ENCODE assay signal across 8 mouse cellular contexts in the genomic region with DNA sequence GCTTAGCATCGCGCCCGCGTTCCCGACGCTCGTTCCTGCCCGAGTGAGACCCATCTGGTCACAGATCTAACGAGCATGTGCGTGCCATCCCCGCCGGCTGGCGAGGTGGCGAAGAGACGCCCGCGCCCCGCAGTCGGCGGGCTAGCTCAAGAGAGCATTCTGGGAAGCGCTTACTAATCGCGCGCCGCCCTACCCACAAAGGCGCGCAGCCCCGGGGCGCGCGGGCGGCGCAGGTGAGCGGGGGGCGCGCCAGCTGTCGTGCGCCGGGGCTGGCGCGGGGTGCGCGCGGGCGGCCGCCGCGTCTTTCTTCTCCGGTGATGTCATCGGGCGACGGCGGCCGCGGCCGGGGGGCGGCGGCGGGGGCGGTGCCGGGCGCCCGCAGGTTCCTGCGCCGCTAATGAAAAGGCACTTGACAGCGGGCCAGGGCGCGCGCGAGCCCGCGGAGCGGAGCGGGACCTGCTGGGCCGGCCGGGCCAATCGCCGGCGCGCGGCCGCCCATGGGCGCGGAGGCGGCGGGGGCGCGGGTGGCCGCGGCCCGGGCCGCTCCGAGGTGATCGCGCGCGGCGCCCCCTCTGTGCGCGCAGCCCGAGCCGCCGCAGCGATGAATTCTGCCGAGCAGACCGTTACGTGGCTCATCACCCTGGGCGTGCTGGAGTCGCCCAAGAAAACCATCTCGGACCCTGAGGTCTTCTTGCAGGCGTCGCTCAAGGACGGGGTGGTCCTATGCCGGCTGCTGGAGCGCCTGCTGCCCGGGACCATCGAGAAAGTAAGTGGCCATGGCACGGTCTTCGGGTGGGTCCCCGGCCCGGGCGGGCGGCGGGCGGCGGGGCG. TPM values are rescaled to one million over a fixed set of nuclear protein-coding genes. Genes with fewer than 3 reads are reported as not detected.
DNase-seq lines count a peak whose midpoint lies in the region; ATAC-seq and TF ChIP-seq lines count a peak whose summit lies in the region.

A gene (plus strand): TSS at position 71 of the 831 bp plus-strand sequence.

- H3K4me2 ChIP-seq in intestine, embryonic 15.5 days (replicated peaks), result peak within 1 kb of the TSS; percentile 97

- peak; percentile 80 for ATAC-seq in intestine, embryonic 15.5 days
- ATAC-seq in megakaryocyte progenitor cell, adult 5-6 weeks (replicated peaks; ENCODE audit: poor library complexity), result no peak

- peak within 1 kb of the TSS; percentile 55 for H3K9ac ChIP-seq in intestine, embryonic 15.5 days

- under 1% methylated on average over 115 of the region's 127 CpGs for WGBS in intestine, embryonic 15.5 days
- under 1% methylated on average over 118 of the region's 127 CpGs for WGBS in small intestine, adult 2 months

- intact Hi-C loops in gastrocnemius, postnatal 36 days (cut with DNase I), result no loop called here

- no peaks in the 10 kb centered on the region for H3K27me3 ChIP-seq in testis, adult 2 months (ENCODE audit: control insufficient read depth, insufficient read depth, low read length)
- peaks cover 58% of the 10 kb centered on the region for H3K27me3 ChIP-seq in intestine, embryonic 15.5 days (replicated peaks)
- peaks cover 48% of the 10 kb centered on the region for H3K27me3 ChIP-seq in small intestine, adult 2 months (ENCODE audit: control insufficient read depth, insufficient read depth, low read length)

- no peaks in the 10 kb centered on the region for H3K9me3 ChIP-seq in intestine, embryonic 15.5 days

- DNase-seq in testis, postnatal 14 days (ENCODE audit: low spot score), result no peak
- DNase-seq in embryo, embryonic 11 days, result peak; percentile 93
- DNase-seq in gastrocnemius, postnatal 36 days, result peak in 1 of 2 experiments; percentile 53
- peak; percentile 48 to 79 for DNase-seq in left cerebral cortex, adult 9 months (ENCODE audit: low spot score in 2 of 2)

- no peak for TF ChIP-seq CTCF in testis, adult 2 months (IDR thresholded peaks at IDR 0.05; ENCODE audit: control insufficient read depth, insufficient read depth, insufficient replicate concordance, low read depth, low read length)
- no peak for TF ChIP-seq CTCF in small intestine, adult 2 months (IDR thresholded peaks at IDR 0.05; ENCODE audit: extremely low read depth, insufficient read length, insufficient replicate concordance, low read depth, low read length)

- H3K36me3 ChIP-seq in testis, adult 2 months (ENCODE audit: control insufficient read depth, insufficient read depth, low read length), result no peaks in the 10 kb centered on the region
- H3K36me3 ChIP-seq in intestine, embryonic 15.5 days, result no peaks in the 10 kb centered on the region
- H3K36me3 ChIP-seq in small intestine, adult 2 months (ENCODE audit: control insufficient read depth, insufficient read depth, low read length), result no peaks in the 10 kb centered on the region

- H3K4me1 ChIP-seq in testis, adult 2 months (ENCODE audit: control insufficient read depth, insufficient read depth, low read length), result peaks cover 13% of the 10 kb centered on the region
- peaks cover 9% of the 10 kb centered on the region; the same call in 1 of the 2 replicates for H3K4me1 ChIP-seq in intestine, embryonic 15.5 days (replicated peaks)
- H3K4me1 ChIP-seq in small intestine, adult 2 months (ENCODE audit: control insufficient read depth, insufficient read depth, insufficient read length, low read length), result peaks cover 5% of the 10 kb centered on the region

- TF ChIP-seq POLR2A in testis, adult 2 months (IDR thresholded peaks at IDR 0.05; ENCODE audit: control insufficient read depth, low read depth, low read length), result no peak
- TF ChIP-seq POLR2A in small intestine, adult 2 months (IDR thresholded peaks at IDR 0.05; ENCODE audit: low read depth, low read length), result no peak

- H3K4me3 ChIP-seq in testis, adult 2 months (ENCODE audit: control insufficient read depth, low read depth, low read length), result peak within 1 kb of the TSS; percentile 84
- H3K4me3 ChIP-seq in intestine, embryonic 15.5 days (replicated peaks), result peak within 1 kb of the TSS; percentile 57
- H3K4me3 ChIP-seq in small intestine, adult 2 months (ENCODE audit: low read depth, low read length), result peak within 1 kb of the TSS; percentile 58

- H3K27ac ChIP-seq in testis, adult 2 months (ENCODE audit: control insufficient read depth, insufficient read depth, low read depth, low read length), result peak within 1 kb of the TSS; percentile 51
- peak within 1 kb of the TSS; percentile 56 for H3K27ac ChIP-seq in intestine, embryonic 15.5 days
- H3K27ac ChIP-seq in small intestine, adult 2 months (ENCODE audit: insufficient read depth, low read depth, low read length), result no peak within 1 kb of the TSS

RNA-seq across cellular contexts. Expression of the gene that starts here (rescaled TPM):
- polyA plus RNA-seq in testis, adult 2 months (2012; rRNA removed), result 19.9 TPM in 2 replicates
- 10 to 100 TPM; 42.7 to 53.9 TPM for total RNA-seq in gastrocnemius, postnatal 36 days (2021)
- polyA plus RNA-seq in intestine, embryonic 15.5 days (2015; fragmentation: Nextera tagmentation; extraction: Ambion mirVana), result 27.7 and 28.4 TPM in 2 replicates
- total RNA-seq in megakaryocyte progenitor cell, adult 5-6 weeks (2015), result 26.4 and 32.3 TPM in 2 replicates
- 20.4 and 36.0 TPM in 2 replicates for total RNA-seq in megakaryocyte progenitor cell, adult 5-6 weeks (2017)
- polyA plus RNA-seq in small intestine, adult 2 months (2012; rRNA removed), result 14.8 and 27.4 TPM in 2 replicates
